Mouse (Mus musculus): Measurements from ENCODE around the gene Shc3.

- no peak for TF ChIP-seq POLR2A (IDR thresholded peaks at IDR 0.05; ENCODE audit: insufficient read depth, low read depth, low read length)
- TF ChIP-seq CTCF (IDR thresholded peaks at IDR 0.05), result no peak
These were observed 134.1 kb downstream of the Shc3 start for GRCm38 (mm10) chr13:51435146-51435545.
